Mouse (Mus musculus) adrenal gland, adult (tissue): ENCODE measurements around the gene Fam160a1.

ENCODE experiments used
- DNase-seq, 2 experiments: peaks; one replicate each; pipeline ENCODE4 v3.0.0; 2022 to 2023; ENCODE audit warnings: low spot score in 1 of 2; ENCODE audit not compliant: inconsistent age in 2 of 2

Gene Fam160a1

DNA sequence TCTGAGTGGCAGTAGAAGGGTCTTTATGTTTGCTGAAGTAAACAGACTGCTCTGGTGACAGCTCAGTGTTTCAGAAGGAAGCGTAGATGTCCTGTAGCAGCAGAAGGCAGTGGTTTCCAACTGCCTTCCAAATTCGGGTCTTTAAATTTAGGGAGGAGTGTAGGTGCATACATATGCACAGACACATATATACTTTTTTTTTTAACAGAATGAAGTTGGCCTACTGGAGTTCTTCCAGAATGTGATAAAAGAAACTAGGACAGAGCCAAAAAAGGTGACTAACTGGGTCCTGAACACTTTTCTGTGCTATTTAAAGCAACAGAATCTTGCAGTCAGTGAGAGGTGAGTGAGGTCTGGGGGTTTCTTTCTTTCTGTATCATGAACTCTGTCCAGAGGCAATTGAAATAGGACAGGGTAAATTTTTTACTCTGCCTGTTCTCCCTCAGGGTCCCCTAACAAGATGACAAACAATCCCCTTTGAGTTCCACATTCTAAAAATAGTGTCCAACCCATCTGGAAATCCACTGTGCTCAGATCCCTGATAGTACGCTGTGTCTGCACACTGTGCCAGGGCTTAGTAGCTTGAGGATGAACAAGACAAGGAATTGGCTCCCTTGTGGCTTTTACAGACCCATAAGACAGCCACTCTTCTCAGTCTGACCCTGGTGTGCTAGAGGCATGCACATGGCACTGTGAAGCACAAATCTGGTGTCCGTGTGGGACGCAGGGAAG, 180.2 kb downstream of the Fam160a1 start:
- no peak for DNase-seq

GRCm38 (mm10) chr3:85635591-85635990, 181.5 kb downstream of the Fam160a1 start:
- DNase-seq = no peak

GRCm38 (mm10) chr3:85635126-85635419, 182.0 kb downstream of the Fam160a1 start:
- no peak for DNase-seq

- DNase-seq = no peak
Measured at GRCm38 (mm10) chr3:85634389-85635125, 182.5 kb downstream of the Fam160a1 start.

GRCm38 (mm10) chr3:85633733-85634132, 183.4 kb downstream of the Fam160a1 start:
- DNase-seq = no peak

DNA sequence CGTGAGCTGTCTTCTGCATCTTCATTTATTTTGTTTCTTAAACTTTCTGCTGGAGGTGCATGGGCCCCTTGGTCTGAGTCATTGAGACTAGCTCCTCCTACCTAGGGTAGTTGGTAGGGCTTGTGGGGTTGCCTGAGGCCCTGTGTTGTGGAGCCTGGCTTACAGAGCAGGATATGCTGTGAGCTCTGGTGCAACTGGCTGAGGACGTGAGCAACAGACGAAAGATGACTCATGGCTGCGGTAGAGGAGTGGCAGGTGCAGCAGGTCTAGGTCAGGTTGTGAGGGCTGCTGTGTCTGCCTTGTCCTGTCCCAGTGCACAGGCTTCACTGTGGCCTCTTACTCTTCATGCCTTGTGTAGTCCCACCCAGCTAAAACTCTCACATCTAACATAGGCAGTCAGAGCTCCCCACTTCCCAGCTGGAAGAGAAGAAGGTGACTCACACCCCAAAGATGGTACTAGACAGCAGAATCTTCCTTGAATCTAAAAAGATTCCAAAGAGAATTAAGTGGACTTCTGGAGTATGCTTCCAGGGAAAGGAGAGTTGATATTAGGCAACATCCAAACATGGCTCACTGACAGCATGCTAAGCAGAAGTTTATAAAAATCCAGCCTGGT, 187.1 kb downstream of the Fam160a1 start:
- peak in 1 of 2 experiments; percentile 41 for DNase-seq

GRCm38 (mm10) chr3:85619751-85620150, 197.3 kb downstream of the Fam160a1 start:
- no peak for DNase-seq

DNA sequence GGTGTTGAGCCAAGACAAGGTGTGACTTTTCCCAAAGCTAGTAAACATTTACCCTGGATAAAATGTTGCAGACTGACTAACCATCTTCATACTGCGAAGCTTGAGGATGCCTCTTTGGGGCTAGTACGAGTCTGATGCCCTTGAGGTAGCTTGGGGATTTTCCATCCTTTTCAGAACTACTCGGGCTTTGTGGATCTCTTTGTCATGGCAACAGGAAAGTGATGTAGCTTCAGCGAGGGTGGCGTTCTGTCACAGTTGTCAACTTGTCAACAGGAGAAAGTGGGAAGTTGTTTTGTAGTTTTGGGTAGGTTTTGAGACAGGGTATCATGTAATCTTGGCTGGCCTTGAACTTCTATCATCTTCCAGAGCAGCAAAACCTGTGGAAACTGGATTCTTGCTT, 197.7 kb downstream of the Fam160a1 start:
- DNase-seq = no peak

DNA sequence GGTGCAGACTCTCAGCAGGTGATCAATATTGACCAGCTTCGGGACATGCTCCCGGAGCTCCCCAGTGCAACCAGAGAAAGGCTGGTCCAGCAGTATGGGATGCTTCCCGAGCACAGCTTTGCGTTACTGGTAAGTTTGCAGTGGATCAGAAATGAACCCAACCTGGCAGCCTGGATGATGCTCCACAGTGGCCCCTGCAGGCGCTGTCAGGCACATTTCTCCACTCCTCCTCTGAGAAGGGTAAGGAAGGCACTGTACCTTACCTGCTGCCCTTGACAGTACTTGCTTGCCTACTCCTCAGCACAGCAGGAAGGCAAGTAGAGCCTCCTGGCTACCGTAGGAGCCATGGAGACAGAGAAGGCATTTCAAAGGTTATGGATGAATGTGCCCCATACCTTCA, 198.2 kb downstream of the Fam160a1 start:
- DNase-seq = no peak

- no peak for DNase-seq
Measured at GRCm38 (mm10) chr3:85616389-85616788, 200.7 kb downstream of the Fam160a1 start.
